Comparison of ENCODE assay signal across 8 mouse cellular contexts in genomic region chr2:120403653-120403985, GRCm38 (mm10). TPM values are rescaled to one million over a fixed set of nuclear protein-coding genes. Genes with fewer than 3 reads are reported as not detected.
DNase-seq lines count a peak whose midpoint lies in the region; ATAC-seq and TF ChIP-seq lines count a peak whose summit lies in the region.

Ganc (plus strand) TSS chr2:120403896.

- peaks cover 10% of the 10 kb centered on the region; the same call in 1 of the 2 replicates for H3K4me1 ChIP-seq in lung, embryonic 14.5 days (ENCODE audit: insufficient read depth)
- H3K4me1 ChIP-seq in intestine, embryonic 16.5 days (ENCODE audit: control insufficient read depth, insufficient read depth, low read length), result peaks cover 10% of the 10 kb centered on the region
- peaks cover 17% of the 10 kb centered on the region; the same call in 1 of the 2 replicates for H3K4me1 ChIP-seq in midbrain, embryonic 12.5 days

- H3K9me3 ChIP-seq in lung, embryonic 14.5 days (ENCODE audit: low read depth, low read length), result no peaks in the 10 kb centered on the region
- no peaks in the 10 kb centered on the region for H3K9me3 ChIP-seq in intestine, embryonic 16.5 days (ENCODE audit: control insufficient read depth, low read length)
- H3K9me3 ChIP-seq in midbrain, embryonic 12.5 days, result no peaks in the 10 kb centered on the region

- peak; percentile 82 for ATAC-seq in lung, embryonic 14.5 days (ENCODE audit: insufficient read depth)
- ATAC-seq in intestine, embryonic 16.5 days, result peak; percentile 55
- peak; percentile 83 for ATAC-seq in midbrain, embryonic 12.5 days (ENCODE audit: low FRiP score, low read depth)

- H3K4me3 ChIP-seq in lung, embryonic 14.5 days (ENCODE audit: low read depth, low read length), result peak within 1 kb of the TSS; percentile 84
- peak within 1 kb of the TSS; percentile 95 for H3K4me3 ChIP-seq in intestine, embryonic 16.5 days (ENCODE audit: low read length)
- peak within 1 kb of the TSS; percentile 77 for H3K4me3 ChIP-seq in midbrain, embryonic 12.5 days

- DNase-seq in lung, embryonic 14.5 days, result no peak
- DNase-seq in lung, postnatal 14 days, result no peak
- DNase-seq in adrenal gland, postnatal 4 days (ENCODE audit: low spot score in 2 of 2), result no peak
- DNase-seq in gastrocnemius, postnatal 25 days, result no peak
- DNase-seq in cerebellum, postnatal 14 days, result no peak
- no peak for DNase-seq in spleen, postnatal 4 days (ENCODE audit: low spot score in 2 of 2)

- H3K9ac ChIP-seq in lung, embryonic 14.5 days, result peak within 1 kb of the TSS; percentile 77
- H3K9ac ChIP-seq in intestine, embryonic 16.5 days (ENCODE audit: low read depth, low read length), result peak within 1 kb of the TSS; percentile 85
- H3K9ac ChIP-seq in midbrain, embryonic 12.5 days (replicated peaks), result peak within 1 kb of the TSS; percentile 82

- 0 out of 2 replicates have a peak, but pooled peaks cover 4% of the 10 kb centered on the region for H3K36me3 ChIP-seq in lung, embryonic 14.5 days (ENCODE audit: insufficient read depth)
- H3K36me3 ChIP-seq in intestine, embryonic 16.5 days (ENCODE audit: control insufficient read depth, insufficient read depth, low read length), result no peaks in the 10 kb centered on the region
- H3K36me3 ChIP-seq in midbrain, embryonic 12.5 days, result no peaks in the 10 kb centered on the region

- under 1% methylated on average over 17 of the region's 17 CpGs for WGBS in lung, embryonic 14.5 days
- 0% methylated on average over 17 of the region's 17 CpGs for WGBS in intestine, embryonic 16.5 days
- WGBS in midbrain, embryonic 12.5 days, result under 1% methylated on average over 17 of the region's 17 CpGs

- peak; percentile 30; the same call in 1 of the 2 replicates for TF ChIP-seq CTCF in lung, embryonic 14.5 days (IDR thresholded peaks at IDR 0.05; ENCODE audit: low read depth)

- no peaks in the 10 kb centered on the region for H3K27me3 ChIP-seq in lung, embryonic 14.5 days (ENCODE audit: insufficient read depth, low read length)
- no peaks in the 10 kb centered on the region for H3K27me3 ChIP-seq in intestine, embryonic 16.5 days (replicated peaks; ENCODE audit: control insufficient read depth, insufficient read depth, low read length)
- H3K27me3 ChIP-seq in midbrain, embryonic 12.5 days, result no peaks in the 10 kb centered on the region

- H3K27ac ChIP-seq in lung, embryonic 14.5 days (ENCODE audit: low read depth), result peak within 1 kb of the TSS; percentile 98
- H3K27ac ChIP-seq in intestine, embryonic 16.5 days (ENCODE audit: low read length), result peak within 1 kb of the TSS; percentile 99
- peak within 1 kb of the TSS; percentile 89 for H3K27ac ChIP-seq in midbrain, embryonic 12.5 days (replicated peaks)

- H3K4me2 ChIP-seq in lung, embryonic 14.5 days, result peak within 1 kb of the TSS; percentile 87
- H3K4me2 ChIP-seq in intestine, embryonic 16.5 days (ENCODE audit: low read depth, low read length), result peak within 1 kb of the TSS; percentile 83
- H3K4me2 ChIP-seq in midbrain, embryonic 12.5 days (replicated peaks), result peak within 1 kb of the TSS; percentile 88

RNA-seq across cellular contexts. Expression of gene Ganc, which starts in this region (rescaled TPM):
- 7.2 and 8.5 TPM in 2 replicates for polyA plus RNA-seq in lung, embryonic 14.5 days (2014; fragmentation: Nextera tagmentation; extraction: Ambion mirVana)
- total RNA-seq in adrenal gland, postnatal 4 days (2021), result 10 to 100 TPM; 27.6 to 29.0 TPM
- 10 to 100 TPM; 30.7 to 31.5 TPM for total RNA-seq in gastrocnemius, postnatal 25 days (2021)
- 8.8 and 10.3 TPM in 2 replicates for polyA plus RNA-seq in intestine, embryonic 16.5 days (2015; fragmentation: Nextera tagmentation; extraction: Ambion mirVana)
- 9.9 and 10.0 TPM in 2 replicates for polyA plus RNA-seq in midbrain, embryonic 12.5 days (2016; fragmentation: Nextera tagmentation; extraction: Ambion mirVana)
